Mouse (Mus musculus) layer of hippocampus, adult 11-12 months (tissue): Measurements from ENCODE around the gene Cdh1.
"Not testable (repeated sequence)": the region's sequence is repeated elsewhere in the genome, so short reads cannot be mapped to it uniquely, and the experiment has no call there.

ENCODE experiments used
- DNase-seq: peaks from one replicate; pipeline ENCODE4 v3.0.0; 2022; ENCODE audit warnings: low spot score

The Cdh1 gene

DNA sequence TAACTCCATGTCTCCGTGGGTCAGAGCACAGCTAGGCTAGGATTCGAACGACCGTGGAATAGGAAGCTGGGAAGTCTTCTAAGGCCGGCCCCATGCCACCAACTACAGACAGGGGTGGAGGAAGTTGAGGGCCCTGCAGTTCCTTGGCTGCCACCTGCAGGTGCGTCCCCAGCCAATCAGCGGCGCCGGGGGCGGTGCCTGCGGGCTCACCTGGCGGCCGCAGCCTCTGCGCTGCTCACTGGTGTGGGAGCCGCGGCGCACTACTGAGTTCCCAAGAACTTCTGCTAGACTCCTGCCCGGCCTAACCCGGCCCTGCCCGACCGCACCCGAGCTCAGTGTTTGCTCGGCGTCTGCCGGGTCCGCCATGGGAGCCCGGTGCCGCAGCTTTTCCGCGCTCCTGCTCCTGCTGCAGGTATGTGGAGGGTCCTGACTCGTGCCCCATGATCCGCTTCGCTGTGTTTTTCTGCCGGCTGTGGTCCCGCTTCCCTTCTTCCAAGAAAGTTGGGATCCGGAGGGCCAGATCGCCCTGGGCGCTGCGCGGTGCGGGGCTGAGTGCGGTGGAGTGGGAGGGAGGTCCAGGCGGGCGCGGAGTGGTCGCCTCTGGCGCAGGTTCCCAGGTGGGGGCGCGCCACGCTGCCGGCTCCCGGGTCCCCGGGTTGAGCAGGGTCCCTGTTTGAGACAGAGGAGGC lies at the start of gene Cdh1:
TSS of gene Cdh1 (plus strand) at position 221 of the 689 bp plus-strand sequence.
- DNase-seq = peak; percentile 5

DNA sequence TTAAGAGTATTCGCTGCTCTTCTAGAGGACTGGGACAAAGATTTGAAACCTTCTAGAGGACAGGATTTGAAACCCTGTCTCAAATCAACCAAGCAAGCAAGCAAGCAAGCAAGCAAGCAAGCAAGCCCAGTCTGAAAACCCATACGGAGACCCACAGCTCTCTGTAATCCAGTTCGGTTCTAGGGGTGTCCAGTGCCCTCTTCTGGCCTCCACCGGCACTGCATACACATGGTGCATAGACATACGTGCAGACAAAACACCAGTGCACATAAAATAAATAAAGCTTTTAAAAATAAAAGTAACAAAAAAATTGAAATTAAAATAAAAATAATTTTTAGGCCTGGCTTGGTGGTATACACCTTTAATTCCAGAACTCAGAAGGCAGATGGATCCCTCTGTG lies 49.1 kb upstream of the Cdh1 start:
- DNase-seq = no peak

DNA sequence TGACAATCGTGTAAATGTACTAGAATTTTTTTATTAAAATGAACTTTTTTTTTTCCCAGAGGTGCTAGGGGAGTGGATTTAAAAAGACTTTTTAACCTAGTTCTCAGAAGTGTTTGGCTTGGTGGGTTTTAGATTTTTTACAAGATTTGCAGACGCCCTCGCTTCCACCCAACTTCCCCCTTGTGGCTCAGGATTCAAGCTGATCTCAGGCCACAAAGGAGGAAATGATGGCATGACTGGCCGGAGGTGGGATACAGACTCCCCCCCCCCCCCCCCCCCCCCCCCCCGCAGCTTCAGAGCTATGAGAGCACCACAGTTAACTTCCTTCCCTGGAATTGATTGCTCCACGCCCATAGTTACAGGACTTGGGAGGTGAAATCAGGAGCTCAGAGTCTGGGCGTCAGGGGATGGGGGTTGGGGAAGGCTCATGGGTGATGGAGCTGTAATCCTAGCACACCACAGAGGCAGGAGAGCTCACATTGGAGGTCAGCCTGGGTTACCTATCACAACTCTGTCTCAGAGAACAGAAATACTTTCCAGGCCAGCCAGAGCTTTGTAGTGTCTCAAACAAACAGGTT lies 47.0 kb upstream of the Cdh1 start:
- DNase-seq = no peak

DNA sequence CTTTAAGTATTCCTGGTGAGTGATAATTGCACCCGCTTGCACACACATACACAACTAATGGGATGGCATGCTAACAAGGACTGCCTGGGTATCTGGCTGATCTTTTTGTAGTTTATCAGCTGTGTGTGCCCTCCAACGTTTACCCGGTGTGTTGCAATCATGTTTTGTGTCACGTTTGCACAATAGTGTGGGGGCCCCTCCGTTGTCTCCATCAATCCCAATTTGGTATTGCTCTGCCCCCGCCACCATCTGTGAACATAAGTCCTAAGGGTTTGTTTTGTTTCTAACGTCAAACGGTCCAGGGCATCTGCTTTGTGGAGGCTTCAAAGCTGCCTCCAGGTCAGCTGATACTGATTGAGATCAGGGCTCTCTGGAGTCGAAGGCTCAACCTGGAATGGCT lies 43.3 kb upstream of the Cdh1 start:
- DNase-seq = peak; percentile 46

DNA sequence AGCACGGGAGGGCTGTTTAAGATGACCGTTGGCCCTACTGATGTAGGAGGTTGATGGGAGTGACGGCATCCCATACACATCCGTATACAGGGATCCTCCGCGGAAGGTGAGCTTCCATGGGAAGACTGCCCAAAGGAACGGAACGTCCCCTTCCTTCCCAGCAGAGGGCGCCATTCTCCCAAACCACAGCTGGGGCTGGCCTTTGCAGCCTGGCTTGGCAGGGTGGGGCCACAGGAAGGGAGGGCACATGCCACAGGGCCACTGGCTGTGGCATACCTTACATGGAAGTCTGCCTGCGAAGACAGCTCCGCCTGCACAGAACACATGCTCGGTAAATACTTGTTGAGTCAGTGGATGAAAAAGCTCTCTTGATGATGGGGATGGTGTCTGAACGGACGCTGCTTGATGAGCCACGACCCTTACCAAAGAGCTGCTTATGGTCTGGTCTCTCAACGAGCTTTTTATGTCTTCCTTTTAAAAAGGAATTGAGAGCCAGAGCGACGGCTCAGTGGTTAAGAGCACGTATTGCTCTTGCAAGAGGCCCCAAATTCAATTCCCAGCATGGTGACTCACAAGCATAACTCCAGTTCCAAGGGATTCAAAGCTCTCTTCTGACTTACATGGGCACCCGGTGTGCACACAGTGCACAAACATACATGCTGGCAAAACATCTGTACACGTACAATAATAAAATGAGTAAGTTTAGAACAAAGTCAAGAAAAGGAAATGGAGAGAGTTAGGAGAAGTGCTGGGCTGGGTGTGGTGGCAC lies 41.9 kb upstream of the Cdh1 start:
- peak; percentile 35 for DNase-seq

DNA sequence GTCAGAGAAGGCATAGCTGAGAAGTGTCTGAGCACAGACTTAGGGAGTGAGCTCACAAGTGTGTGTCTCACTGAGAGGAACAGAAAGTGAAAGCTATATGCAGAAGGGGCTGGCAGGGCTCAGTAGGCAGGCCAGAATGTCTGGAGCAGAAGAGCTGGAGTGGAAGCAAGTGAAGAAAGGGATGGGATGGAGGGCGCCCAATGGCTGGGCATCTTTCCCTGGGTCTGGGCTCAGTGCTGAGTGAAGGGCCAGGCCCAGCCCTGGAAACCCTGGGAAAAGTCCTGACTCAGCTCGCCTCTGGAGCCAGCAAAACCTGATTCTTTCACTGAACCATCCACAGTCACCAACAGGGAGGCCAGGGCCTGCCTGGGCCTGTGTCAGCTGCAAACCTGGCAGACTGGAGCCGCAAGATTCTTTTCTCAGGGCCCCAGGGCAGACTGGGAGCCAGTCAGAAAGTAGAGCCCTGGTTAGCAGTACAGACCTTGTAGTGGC lies 39.4 kb upstream of the Cdh1 start:
- DNase-seq = no peak

DNA sequence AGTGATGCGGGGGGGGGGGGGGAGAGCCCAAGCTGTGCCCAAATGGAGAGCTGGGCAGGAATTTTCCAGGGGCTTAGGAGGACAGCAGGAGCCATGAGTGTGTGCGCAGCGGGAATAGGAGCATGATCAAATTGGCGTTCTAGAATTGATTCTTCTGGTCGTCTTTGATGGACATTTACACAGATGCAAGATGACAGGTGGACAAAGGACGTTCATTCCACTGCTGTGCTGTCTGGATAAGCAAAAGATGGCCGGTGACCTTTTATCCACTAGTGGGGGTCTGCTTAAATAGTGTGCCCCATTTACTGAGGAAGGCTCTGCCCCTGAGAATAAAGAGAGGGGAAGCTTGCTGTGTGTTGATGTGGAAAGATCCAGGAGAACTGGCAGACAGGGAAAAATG lies 34.1 kb upstream of the Cdh1 start:
- no peak for DNase-seq

DNA sequence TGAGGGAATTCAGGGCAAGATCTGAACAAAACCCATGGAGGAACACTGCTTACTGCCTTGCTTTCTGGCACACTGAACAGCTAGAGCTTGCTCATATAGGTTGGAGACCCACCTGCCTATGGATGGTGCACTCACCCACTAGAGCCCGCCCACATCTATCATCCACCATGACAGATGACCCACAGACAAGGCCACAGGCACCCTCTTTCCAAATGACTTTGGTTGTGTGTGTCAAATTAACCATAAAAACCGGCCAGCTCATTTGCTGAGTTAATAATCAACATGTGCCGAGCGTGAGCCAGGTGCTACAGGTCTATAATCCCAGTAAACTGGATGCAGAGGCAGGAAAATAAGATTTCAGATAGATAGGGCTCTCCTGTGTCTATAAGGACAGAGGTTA lies 32.8 kb upstream of the Cdh1 start:
- no peak for DNase-seq

DNA sequence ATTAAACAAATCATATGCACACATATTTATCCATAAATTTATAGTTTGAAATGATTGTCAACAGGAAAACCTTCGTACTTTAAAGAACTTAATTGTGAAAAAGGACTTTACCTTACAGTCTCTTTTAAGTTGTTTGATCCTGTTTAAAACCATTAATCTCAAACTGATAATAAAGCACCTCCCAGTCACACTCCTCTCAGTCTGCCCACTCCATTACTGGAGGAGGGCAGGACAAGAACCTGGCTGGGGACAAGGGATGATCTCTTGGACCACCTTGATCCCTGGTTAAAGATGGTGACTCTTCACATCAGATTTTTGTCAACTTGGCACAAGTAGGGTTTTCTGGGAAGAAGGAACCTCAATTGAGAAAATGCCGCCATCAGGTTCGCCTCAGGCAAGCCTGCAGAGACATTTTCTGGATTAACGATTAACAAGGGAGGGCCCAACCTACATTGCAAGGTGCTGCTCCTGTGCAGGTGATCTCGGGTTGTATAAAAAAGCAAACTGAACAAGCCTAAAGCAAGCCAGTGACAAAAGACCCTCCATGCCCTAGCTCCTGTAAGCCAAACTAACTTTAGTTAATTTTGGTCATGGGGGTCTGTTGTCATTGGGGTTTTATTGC lies 31.5 kb upstream of the Cdh1 start:
- DNase-seq = no peak

DNA sequence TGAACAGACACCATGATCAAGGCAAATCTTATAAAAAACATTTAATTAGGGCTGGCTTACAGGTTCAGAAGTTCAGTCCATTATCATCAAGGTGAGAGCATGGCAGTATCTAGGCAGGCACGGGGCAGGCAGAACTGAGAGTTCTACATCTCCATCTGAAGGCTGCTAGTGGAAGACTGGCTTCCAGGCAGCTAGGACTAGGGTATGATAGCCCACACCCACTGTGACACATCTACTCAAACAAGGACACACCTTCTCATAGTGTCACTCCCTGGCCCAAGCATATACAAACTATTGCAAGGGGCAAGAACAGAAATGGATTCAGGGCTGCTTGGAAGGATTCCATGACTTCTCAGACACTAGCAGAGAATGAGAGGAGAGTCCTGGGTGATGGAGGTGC lies 31.0 kb upstream of the Cdh1 start:
- DNase-seq = not testable (repeated sequence)

DNA sequence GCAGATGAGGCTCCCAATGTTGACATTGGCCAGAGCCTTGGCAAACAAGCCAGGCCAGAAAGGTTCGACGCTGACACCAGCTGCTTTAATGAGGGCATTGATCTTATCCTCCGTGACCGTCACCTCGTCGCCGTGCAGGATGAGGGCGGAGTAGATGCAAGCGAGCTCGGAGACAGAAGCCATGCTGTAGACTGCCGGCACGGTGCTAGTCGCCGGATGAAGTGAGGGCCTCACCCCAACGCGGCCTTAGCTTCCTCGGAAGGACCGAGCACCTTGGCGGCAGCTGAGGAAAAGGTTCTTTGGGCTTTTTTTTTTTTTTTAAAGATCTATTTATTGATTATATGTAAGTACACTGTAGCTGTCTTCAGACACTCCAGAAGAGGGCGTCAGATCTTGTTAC lies 30.0 kb upstream of the Cdh1 start, which contains the start of gene Gm10073:
TSS of gene Gm10073 (minus strand) at position 294 of the 400 bp plus-strand sequence.
- not testable (repeated sequence) for DNase-seq

DNA sequence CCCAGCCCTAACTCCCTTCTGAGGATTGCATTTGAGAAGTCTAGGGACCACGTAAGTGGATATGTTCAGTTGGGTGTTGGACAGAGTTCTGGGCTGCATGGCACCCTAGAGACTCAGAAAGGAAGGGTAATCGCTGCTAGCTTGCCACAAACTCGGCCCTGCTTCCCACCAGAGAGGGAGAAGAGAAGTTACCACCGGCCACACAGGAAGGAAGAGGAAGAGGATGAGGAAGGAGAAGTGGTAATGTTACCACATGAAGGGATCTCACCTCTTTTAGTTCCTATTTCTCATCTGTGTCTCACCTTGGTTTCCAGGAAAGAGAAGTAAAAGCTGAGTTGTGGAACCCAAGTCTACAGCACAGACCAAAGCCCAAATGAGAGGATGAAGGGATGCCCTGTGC lies 28.9 kb upstream of the Cdh1 start:
- no peak for DNase-seq

DNA sequence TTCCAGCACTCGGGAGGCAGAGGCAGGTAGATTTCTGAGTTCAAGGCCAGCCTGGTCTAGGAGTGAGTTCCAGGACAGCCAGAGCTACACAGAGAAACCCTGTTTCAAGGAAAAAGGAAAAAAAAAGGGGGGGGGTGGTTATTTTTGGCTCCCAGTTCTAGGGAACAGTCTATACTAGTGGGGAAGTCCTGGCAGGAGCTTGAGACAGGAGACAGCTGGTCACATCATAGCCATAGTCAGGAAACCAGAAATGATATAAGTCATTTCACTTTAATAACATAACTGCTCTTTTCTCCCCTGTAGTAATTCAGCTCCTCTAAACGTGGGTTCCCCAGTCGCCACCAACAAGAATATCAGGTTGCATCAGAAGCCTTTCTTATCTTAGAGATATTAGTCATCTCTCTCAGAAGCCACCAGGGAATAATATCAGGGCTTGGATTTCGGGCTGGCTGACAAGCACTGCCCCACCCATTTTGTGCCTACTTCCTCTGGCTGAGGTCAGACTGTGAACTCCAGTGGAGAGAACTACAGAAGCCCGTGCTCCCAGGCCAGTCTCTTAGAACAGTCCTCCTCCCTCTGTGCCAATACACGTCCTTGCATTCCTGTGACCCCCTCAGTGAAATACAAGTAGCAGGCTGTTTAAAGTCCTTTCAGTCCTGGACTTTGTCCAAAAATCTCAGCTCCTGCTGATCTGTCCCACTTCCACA lies 26.1 kb upstream of the Cdh1 start:
- no peak for DNase-seq

DNA sequence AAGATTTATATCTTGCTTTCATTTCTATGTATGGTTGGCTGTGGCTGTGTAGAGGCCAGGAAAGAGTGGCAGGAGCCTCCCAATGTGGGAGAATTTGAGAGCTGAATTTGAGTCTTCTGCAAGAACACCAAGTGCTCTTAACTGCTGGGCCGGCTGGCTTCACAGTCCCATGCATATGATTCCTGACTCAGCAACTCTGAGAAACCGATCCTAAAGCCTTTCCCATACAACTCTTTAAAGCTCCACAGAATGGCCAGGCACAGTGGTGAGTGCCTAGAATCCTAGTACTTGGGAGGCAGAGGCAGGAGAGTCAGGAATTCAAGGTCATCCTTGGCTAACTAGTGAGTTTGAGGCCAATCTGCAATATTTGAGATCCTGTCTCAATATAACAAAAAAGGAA lies 23.6 kb upstream of the Cdh1 start:
- DNase-seq = no peak

DNA sequence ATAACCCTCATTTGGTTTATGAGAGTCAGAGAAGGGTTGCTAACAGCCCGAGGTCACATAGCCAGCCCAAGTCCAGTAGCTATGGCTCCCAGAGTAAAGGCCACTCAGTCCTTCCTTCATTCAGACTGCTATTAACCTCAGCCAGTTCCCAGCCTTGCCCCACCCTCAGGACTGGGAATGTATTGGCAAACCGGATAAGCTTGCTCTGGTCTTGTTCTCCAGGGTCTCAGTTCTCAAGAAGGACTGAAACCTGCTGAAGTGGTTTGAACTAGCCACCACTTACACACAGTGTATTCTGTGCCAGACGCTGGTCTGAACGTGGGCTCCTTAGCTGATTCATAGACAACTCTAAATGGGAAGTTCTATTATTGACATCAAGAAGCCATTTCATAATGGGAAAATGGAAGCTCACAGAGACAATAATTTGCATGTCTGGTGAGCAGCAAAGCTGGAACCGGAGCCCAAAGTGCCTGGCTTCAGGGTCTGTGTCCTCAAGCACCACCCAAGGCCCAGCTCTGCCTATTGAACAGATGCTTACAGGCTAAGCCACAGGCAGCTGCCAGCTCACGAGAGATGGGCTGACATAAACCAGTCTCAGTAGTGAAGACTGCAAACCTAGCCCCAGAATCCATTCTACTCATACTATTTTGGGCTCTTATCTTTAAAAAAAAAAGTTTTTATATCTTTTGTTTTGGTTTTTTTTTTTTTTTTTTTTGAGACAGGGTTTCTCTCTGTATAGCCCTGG lies 21.6 kb upstream of the Cdh1 start:
- no peak for DNase-seq

DNA sequence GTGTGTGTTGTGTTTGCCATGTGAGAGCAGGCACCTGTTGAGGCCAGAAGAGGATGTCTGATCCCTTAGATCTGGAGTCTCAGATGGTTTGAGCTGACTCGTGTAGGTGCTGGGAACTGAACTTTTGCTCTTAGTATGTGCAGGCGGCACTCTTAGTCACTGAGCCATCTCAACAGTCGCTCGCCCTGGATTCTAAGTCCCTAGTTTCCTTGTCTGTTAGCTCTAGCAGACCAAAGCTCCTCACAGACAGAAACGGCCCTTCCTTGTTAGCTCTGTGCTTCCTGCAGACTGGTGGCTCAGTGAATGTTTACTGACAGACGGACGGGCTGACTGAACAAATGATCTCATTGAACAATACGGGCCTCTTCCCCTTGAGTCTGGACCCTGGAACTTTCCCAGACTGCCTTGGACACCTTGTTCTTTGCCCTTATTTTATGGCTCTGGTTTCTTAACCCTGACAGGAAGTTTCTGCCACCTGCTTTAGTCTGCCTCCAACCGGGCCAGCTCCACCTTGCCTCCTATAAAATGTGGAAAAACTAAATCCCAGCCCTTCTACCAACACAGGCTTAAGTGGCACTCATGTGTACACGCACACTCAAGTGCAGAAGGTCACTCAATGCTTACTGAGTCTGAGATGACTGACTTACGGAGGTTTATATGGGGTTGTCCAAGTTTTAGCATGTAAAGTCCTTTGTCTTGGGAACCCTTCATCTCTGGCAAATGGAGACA lies 18.0 kb upstream of the Cdh1 start:
- no peak for DNase-seq

DNA sequence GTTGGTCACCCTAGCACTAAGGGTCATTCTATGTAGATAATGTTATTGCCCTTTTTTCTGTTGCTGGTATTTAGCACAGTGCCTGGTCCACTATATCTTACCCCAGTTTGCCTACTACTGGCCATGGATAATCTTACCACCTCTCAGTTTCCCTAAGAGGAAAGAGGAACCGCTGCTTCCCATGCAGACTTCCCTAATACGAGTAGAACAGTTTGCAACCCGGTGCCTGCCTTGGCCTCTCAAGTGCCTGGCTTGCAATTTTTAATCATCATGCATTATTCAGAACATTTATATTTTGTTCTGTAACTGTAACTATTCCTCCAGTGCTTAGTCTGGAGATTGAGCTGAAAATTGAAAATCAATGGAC lies 17.5 kb upstream of the Cdh1 start:
- DNase-seq = no peak

DNA sequence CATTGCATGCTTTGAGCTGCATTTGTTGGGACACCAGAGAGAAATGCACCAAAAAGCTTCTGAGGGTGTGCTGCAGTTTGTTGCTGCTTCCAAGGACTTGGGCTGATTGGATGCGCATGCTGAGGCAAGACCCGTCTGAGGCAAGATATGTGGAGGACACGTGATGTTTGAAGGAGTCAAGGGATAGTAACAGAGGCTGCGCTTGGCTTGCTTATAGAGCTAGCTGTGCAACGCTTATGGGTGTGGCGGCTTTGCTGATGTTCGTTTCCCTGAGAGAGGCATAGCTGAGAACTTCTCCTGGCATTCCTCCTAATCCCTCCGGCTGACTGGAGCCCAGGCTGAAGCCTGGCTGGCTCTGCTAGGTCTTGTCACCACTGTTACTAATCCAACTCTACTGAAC lies 16.3 kb upstream of the Cdh1 start:
- DNase-seq = no peak

DNA sequence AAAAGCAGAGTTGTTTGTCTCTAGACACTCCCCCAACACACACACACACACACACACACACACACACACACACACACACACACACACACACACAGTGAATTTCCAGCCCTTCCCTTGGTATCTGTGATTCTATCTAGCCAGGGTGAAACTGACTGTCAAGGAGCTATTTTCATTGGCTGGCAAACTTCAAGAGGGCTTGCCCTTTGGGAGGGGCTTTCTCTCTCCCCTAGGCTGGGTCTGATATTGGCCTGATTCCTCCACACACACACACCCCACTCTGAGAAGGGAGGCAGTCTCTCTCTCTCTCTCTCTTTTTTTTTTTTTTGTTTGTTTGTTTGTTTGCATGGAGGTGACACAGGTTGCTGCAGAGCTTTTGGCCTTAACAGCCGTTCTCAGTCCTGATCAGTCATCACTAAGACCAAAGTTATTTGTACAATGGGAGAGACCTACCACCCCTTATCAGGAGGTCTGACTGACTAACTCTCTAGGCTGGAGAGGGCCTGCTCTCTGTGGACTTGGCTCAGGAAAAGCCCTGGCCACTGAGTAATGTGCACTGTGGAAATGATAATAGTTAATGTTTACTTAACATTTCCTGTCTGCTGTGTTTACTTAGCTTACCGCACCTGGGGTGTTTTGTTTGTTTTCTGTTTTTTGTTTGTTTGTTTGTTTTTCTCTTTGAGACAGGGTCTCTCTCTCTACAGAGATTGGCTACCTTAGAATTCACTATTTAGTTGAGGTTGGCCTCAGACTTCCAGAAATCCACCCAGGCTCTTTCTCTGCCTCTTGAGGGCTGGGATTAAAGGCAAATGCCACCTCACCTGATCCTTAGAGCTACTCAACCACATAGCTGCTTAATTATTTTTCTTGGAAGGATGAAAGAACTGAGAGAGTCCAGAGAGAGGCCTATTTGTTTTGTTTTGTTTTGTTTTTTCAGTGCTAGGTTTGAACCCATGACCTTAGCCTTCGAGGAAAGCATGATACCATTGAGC lies 14.4 kb upstream of the Cdh1 start:
- DNase-seq = no peak
